Mouse (Mus musculus) left cerebral cortex, adult 18-20 months (tissue): Measurements from ENCODE around the gene Nup153. TPM values are rescaled to one million over a fixed set of nuclear protein-coding genes. Genes with fewer than 3 reads are reported as not detected.

ENCODE experiments used
- DNase-seq, 2 experiments: peaks; one replicate each; pipeline ENCODE4 v3.0.0; 2021 to 2022; ENCODE audit warnings: low spot score in 2 of 2, mixed read lengths in 1 of 2
- total RNA-seq, 2 experiments: library from RNA; stranded (reverse); gene quantifications; 2 replicates each; pipeline ENCODE4 v1.2.3; 2021

The Nup153 gene
- total RNA-seq, 2 experiments from 2014 or later = 58.4 TPM

DNA sequence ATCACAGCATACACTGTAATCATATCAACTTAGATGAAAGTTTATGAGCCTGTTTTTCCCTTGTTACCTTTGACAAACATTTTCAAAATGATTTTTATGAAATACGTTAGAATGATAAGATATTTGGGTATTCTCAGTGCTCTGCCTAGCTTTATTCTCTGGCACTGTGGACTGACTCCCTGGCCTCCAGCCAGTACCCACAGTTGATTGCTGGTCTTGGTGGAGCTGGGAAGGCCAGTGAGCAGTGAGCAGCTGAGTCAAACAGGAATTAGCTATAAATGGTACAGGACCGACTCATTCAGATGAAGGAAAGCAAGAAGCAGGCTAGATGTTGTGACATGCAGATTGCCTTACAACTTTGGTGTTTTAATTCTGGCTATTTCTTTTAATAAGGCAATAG, 53.1 kb downstream of the Nup153 start:
- no peak for DNase-seq

DNA sequence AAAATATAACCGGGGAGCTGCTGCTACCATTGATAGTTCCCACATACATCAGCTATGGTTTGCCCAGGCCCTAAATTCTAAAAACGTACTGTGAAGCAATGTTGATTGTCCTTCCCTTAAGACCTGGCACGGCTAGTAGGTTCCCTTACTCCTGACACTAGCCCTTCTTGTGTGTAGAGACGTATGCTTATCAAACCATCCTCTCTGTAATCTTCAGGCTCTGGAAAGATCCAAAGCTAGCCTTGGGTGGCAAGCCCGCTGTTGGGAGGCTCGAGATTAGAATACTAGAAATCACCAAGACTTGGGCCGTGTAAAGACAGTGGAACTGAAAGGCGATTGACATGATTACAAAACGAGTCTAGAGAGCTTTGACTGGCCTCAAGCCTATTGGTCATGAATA, 57.2 kb downstream of the Nup153 start:
- no peak for DNase-seq

DNA sequence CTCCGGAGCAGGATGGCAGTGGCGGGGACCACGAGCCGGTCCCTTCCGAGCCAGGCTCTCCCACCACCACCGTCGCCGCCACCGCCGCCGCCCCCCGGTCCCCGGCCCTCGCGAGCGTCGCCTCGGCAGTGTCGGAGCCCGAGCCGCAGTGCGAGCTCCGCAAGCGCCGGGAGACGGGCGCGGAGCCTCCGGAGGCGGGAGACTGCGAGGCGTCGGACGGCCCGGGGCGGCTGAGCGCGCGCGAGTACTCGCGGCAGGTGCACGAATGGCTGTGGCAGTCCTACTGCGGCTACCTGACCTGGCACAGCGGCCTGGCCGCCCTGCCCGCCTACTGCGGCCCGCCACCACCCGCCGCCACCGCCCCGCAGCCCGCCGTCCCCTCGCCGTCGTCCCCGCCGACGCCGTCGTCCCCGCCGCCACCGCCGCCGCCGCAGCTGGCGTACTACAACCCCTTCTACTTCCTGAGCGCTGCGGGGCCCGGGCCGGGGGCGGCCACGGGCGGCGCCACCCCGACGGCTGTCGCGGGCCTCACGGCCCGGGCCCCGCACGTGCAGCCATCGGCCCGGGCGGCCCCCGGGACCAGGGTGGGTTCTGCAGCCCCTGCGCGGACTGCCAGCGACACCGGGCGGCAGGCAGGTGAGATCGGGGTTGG, 58.0 kb downstream of the Nup153 start:
- DNase-seq = no peak

DNA sequence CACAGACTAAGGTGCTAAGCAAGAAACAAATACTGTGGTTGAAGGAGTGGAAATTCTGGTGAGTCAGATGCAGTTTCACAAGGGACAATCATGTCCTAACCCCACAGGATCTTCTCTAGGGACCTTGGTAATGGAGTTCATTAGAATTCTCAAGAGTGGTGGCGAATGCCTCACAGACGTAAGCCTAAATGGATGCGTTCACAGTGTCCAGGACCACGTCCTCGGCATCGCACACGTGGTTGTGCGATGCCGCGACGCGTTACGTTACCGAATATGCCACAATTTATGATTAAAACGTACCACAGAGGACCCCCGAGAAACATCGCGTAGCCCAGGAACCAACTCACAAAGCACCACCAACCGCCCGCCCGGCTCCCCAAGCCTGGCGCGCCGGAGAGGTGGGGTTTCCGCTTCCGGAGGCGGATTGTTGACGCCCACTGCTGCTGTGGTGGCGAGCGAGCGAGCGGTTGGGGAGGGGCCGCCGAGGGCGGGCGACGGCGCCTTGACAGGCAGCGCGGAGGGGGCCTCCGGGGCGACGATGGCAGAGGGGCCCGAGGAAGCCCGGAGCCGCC, 58.6 kb downstream of the Nup153 start, which contains the start of gene Fam8a1:
Fam8a1 (plus strand) TSS at position 475 of the 572 bp plus-strand sequence.
- DNase-seq = peak; percentile 89 to 92

DNA sequence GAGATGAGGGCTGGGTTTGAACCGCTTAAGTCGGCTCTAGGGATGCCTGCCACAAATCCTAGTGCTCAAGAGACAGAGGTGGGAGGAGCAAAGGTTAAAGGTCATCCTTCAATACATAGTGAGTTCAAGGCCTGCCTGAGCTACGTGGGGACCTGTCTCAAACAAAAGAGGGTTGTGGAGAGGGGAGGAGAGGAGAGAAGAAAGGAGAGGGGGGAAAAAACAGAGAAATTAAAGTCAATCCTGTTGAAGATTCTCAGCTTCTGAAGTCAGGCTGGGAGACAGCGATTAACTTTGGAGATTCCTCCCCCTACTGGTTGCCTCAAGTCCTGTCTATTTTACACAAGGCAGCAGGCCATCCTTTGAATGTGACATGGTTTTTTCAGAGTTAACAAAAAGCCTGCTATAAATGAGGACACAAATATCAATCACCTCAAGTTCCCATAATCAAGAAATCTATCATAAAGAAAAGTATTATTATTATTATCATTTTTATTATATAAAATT, 64.2 kb downstream of the Nup153 start:
- no peak for DNase-seq

DNA sequence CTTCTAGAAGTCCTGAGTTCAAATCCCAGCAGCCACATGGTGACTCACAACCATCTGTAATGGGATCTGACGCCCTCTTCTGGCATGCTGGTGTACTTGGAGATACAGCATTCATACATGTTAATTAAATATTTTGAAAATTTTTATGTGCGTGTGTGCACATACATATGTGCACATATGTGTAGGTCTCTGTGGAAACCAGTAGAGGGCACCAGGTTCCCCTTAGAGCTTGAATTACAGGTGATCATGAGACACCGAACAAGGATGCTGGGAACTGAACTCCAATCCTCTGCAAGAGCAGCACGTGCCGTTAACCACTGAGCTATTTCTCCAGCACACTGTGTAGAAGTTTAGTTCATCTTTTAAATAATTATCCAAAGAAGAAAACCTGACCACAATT, 68.5 kb downstream of the Nup153 start:
- no peak for DNase-seq

DNA sequence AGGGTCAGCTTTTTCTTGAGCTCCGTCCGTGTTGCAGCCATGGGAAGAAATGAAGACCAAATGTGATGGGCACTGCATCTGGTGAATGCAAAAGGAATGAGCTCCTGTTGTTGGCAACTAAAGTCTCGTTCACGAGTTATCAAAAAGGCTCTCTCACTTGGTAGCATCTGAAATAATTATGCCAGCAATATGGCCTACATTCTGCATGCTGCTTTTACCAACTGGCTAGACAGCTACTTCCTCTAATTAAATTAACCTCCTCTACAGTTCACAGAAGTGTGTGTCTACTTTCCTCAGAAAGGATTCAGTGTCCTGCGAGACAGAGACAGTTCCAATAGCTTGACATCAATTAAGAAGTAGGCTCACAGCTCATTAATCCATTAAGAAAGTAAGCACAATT, 73.2 kb downstream of the Nup153 start:
- no peak for DNase-seq

DNA sequence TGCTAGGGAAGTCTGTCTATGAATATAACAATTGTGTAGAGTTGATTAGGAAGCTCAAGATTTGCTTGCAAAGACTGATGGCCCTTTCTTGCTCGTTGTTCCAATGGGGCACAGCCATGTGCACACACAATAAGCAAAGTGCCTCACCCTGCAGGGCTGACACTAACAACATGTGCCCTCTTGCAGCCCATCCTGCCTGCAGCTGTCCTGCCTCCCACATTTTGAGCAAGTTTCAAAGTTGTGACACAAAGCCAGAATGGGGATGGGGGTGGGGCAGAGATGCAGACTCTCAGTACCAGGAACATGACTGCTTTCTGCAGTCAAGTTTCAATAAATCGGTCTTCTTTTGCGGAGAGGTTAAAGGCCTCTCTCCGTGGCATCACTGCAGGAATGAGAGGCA, 74.1 kb downstream of the Nup153 start:
- DNase-seq = no peak

DNA sequence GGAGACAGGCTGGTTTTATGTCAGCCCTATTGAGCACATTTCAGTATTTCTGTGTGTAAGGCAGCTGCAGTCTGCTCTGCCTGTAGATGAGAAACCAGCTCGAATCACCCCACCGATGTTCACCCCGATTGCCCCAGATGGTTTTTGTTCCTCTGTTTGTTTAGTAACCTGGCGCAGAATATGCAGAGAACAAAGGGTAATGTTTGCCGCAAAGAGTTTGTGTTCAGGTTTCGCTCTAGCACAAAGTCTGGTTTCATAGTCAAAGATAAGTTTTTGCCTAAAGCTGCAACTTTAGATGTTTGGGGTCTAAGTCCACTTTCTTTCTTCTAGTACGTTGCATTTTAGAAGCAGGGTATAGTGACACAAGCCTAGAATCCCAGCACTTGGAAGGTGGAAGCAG, 75.1 kb downstream of the Nup153 start:
- no peak for DNase-seq

DNA sequence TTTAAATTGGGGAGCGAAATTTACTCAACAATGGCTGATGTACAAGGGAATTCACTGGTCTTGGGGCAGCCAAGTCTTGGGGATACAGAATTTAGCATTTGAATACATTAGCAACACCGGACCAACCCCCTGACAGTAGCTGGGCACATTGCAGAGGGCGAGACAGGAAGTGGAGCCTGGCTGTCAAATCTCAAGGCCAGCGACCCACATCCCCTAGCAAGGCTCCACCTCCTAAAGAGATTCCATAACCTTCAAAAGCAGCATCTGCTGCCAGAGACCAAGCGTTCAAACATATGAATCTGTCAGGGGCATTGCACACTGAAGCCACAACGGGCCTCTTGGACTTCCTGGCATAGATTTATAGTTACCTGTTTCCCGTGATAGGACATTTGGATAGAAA, 75.9 kb downstream of the Nup153 start:
- DNase-seq = no peak

DNA sequence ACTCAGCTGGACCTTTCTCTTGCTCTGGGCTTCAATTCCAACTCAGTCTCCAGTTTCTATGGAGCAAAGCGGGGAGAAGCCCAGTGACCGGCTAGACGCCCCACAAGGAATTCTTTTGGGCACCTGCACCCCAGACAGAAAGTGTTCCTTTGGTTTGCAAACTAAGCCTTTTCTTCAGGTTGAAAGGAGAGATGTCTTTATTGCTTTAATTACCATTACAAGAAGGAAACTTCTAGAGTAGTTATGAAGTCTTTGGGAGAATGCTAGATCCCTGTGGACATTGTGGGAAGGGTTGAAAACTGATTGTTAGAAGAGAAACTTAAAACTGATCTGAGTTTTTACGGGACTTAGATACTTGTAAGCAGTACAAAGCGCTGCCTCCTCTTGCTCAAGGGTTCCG, 82.3 kb downstream of the Nup153 start:
- no peak for DNase-seq

DNA sequence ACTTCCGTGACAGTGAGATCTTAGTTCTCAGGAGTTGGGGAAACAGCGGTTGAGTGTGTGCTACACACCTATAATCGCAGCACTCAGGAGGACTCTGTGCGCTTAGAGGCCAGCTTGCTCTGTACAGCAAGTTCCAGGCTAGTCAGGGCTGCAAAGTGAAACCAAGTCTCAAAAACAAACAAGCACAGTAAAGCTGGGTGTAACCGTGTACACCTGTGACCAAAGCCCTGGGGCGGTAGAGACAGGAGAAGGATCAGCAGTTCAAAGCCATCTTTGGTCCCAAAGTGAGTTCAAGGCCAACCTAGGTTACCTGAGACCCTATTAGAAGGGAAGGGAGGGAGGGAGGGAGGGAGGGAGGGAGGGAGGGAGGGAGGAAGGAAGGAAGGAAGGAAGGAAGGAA, 83.6 kb downstream of the Nup153 start:
- no peak for DNase-seq

DNA sequence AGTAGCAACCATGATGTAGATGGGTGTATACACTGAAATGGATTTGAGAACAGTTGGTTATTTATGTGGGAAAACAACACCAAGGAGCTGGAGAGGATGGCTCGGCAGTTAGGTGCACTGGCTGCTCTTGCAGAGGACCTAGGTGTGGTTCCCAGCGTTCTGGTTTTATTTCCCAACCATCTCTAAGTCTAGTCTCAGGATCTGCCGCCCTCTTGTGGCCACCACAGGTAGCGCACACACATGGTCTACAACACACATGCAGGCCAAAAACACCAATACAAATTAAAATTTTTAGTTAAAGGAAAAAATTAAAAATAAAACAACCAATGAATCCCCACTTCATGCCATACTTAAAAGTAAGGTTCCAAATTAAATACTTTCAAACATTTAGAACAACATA, 85.4 kb downstream of the Nup153 start:
- DNase-seq = no peak

DNA sequence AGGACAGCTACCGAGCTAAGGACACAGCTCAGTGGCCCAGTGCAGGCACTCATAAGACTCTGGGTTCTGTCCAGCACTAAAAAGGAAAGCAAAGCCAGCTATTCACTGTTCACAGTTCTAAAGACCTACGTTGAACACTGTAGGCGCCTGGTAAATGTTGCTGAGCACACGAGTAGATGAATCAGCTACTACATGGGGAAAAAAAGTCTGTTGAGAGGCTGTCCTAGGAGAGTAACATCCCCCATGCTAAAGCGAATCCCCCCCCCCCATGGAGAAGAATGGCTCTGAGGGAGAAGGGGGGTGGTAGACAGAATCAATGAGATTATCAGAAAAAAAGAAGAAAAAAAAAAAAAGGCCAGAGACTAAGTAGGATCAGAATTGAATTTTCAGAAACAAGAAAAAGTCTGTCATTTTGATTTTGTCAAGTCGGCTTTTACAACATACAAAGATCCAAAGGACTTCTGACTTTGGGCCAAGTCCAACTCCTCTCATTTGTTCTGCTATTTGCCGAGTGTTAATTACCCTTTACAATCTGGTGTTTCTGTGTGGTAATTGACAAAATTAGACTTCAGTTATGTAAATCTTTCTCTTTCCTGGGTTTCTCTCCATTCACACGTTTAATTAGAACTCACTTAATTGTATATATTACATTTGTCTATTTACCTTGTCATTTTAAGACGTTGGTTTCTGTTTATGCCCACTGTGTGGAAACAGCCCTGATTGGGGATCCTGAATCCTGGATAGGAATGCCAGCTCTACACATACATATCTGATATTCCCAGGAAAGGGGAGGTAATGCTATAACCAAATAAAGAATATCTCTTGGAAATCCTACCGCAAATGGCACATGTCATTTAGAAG, 86.9 kb downstream of the Nup153 start:
- no peak for DNase-seq

DNA sequence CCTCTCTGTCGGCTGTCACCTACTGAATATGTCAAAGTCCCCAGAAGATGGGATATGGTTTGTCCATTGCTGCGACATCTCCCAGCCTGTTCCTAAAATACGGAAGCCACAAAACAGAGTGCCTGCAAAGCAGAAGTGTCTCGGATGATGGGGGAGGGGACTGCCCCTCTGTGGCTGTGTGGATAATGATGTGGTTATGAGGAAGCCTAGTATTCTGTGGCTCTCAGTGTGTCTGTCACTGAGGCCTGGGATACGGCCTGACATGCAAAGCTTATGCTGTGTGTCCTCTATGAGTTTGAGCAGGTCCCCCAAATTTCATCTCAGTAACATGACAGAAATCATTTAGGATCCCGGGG, 93.6 kb downstream of the Nup153 start:
- DNase-seq = peak in 1 of 2 experiments; percentile 27

DNA sequence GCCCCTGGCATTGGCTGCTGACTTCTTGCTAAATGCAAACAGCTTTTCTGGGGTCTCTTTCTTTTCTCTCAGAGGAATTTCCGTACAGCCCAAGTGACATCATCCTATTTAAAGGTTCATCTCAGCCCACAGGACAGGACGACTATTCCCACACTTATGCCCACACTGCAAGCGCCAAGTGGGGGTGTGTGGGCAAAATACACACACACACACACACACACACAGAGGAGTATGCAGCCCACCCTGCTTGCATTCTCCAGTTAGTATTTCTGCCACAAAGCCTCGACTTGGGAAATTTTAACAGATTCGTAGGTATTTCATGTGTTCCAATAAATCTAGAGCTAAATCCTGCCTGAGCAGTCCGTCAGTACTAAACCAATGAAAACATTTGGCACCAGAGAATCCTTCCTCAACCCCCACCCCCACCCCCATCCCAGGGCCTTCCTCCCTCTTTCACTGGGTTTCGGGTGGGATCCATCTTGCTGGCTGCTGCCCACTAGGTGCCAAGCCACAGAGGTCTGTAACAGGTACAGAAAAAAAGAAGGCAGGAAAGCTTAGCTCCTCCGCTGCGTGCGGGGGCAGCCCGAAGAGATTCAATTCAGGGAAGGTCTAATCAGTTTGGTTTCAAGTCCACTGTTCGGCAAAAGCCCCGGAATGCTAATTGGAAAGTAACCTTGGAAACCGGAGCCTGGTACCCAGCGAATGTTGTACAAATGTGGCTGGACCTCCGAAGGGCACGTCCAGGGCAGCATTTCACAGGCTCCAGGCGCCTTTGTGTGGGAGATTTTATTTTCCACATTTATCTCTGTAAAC, 94.2 kb downstream of the Nup153 start:
- DNase-seq = peak in 1 of 2 experiments; percentile 48

DNA sequence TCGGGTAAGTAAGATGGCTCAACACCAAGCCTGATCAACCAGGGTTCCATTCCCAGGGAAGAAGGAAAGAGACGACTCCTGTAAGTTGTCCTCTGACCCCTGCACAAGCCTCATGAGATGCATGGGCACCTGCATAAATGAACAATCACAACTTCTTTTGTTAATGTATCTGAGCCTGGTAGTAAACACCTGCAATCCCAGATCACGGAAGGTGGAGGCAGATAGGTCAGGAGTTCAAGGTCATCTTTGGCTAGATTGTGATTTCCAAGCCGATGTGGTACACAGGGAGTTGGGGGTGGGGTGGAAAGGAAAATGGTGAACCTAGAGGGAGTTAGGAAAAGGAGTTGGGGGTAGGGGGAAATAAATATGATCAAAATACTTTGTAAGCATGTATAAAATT, 94.9 kb downstream of the Nup153 start:
- DNase-seq = no peak
